Mouse (Mus musculus) myocyte (in vitro differentiated cells): ENCODE measurements around the gene Ispd.

ENCODE experiments used
- CEBPB ChIP-seq: IDR thresholded peaks from 2 replicates; pipeline ENCODE4 v1.6.1; 2011; ENCODE audit warnings: mild to moderate bottlenecking, moderate library complexity; ENCODE audit not compliant: poor library complexity, insufficient read depth, severe bottlenecking
- E2F4 ChIP-seq: IDR thresholded peaks from one replicate; pipeline ENCODE4 v1.6.1; 2011; ENCODE audit warnings: mild to moderate bottlenecking, control low read depth, moderate library complexity; ENCODE audit not compliant: insufficient read depth
- MAX ChIP-seq: IDR thresholded peaks from one replicate; pipeline ENCODE4 v1.6.1; 2011; ENCODE audit warnings: low read depth, mild to moderate bottlenecking, control low read depth
- MYOG ChIP-seq, 3 experiments: IDR thresholded peaks; one replicate each; pipeline ENCODE4 v1.6.1; 2011; ENCODE audit warnings: control low read depth in 2 of 3, low read depth in 2 of 3, mild to moderate bottlenecking in 2 of 3; ENCODE audit not compliant: insufficient read length in 2 of 3, control insufficient read depth in 1 of 3, insufficient read depth in 1 of 3
- POLR2A ChIP-seq: IDR thresholded peaks from one replicate; pipeline ENCODE4 v1.6.1; 2011; ENCODE audit warnings: low read depth, mild to moderate bottlenecking, control low read depth, moderate library complexity; ENCODE audit not compliant: insufficient read length
- REST ChIP-seq: IDR thresholded peaks from one replicate; pipeline ENCODE4 v1.6.1; 2011; ENCODE audit warnings: mild to moderate bottlenecking, control low read depth, moderate library complexity; ENCODE audit not compliant: insufficient read depth, insufficient read length
- SRF ChIP-seq: IDR thresholded peaks from one replicate; pipeline ENCODE4 v1.6.1; 2011; ENCODE audit warnings: low read depth; ENCODE audit not compliant: control insufficient read depth, insufficient read length
- TCF12 ChIP-seq: IDR thresholded peaks from one replicate; pipeline ENCODE4 v1.6.1; 2011; ENCODE audit warnings: mild to moderate bottlenecking, control low read depth; ENCODE audit not compliant: poor library complexity, insufficient read depth, severe bottlenecking
- USF1 ChIP-seq: IDR thresholded peaks from one replicate; pipeline ENCODE4 v1.6.1; 2011; ENCODE audit warnings: low read depth, mild to moderate bottlenecking, control low read depth, moderate library complexity

DNA sequence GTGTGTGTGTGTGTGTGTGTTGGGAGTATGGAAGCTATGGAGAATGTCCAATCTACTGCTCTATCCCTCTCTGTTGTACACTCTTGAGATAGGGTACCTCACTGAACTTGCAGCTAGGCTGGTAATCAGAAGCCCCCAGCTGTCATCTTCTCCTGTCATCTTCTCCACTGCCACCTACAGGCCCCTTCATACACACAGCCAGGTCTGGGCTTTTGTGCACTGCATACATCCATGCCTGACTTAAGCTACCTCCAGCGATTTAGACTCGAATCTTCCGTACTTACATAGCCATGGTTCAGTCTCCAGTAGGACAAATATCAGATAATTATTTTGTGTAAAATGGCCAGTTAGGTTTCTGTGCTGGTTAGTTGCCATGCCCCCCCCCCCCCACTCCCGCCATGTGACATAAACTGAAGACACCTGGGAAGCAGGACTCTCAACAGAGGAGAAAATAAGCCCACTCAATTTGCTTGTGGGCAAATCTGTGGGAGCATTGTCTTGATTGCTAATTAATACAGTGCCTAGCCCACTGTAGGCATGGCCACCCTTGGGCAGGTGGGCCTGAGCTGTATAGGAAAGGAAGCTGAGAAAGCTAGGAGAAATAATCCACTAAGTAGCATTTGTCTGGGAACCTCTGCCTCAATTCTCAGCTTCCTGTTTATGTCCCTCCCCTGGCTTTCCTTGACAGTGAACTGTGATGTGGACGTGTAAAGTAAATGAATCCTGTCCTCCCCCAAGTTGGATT is 289.1 kb downstream of the Ispd start:
- TF ChIP-seq POLR2A (no peak), CEBPB (no peak), MYOG (IDR thresholded peaks at IDR 0.05; ENCODE audit: control insufficient read depth in 1 of 3, insufficient read depth in 1 of 3, insufficient read length in 2 of 3, low read depth in 2 of 3) (no peak), MAX (no peak), SRF (no peak), TCF12 (no peak), E2F4 (no peak), REST (no peak), USF1 (no peak)
